Mouse (Mus musculus) thymus, adult 2 months (tissue): ENCODE measurements around the gene Mpv17l.

Source experiments
- CTCF ChIP-seq: fragments of 200-500 bp; IDR thresholded peaks from 2 replicates; pipeline ENCODE4 v1.5.1; 2012; ENCODE audit warnings: mild to moderate bottlenecking, control low read depth, low read length, moderate library complexity, borderline replicate concordance; ENCODE audit not compliant: control insufficient read depth, poor library complexity, insufficient read depth; ENCODE audit errors: extremely low read depth
- POLR2A ChIP-seq: fragments of 200-500 bp; IDR thresholded peaks from 2 replicates; pipeline ENCODE4 v1.6.1; 2012; ENCODE audit warnings: mild to moderate bottlenecking, low read length, control low read depth, moderate library complexity; ENCODE audit not compliant: control insufficient read depth, poor library complexity, insufficient read depth; ENCODE audit errors: extremely low read depth

- no peak for TF ChIP-seq POLR2A
- TF ChIP-seq CTCF = no peak
Observed at GRCm38 (mm10) chr16:13898981-13899380, 4.0 kb upstream of the Mpv17l start.
